Mouse (Mus musculus) mouse embryonic stem cell (cell line): Measurements from ENCODE around the gene Adgrb2.

ENCODE experiments used
- in situ Hi-C, 2 experiments: fragments of 300-500 bp; cut with MboI; formaldehyde crosslinking; loops; 1 replicate in 1 of 2; 3 replicates in 1 of 2; pipeline ENCODE4 v1.14.3; 2019 to 2020; ENCODE audit warnings: low sequenced_read_pairs in 2 of 2, low pct_unique_long_range_greater_than_20kb in 1 of 2, mixed read lengths in 1 of 2; ENCODE audit not compliant: unreplicated experiment in 1 of 2

Adgrb2 gene

DNA sequence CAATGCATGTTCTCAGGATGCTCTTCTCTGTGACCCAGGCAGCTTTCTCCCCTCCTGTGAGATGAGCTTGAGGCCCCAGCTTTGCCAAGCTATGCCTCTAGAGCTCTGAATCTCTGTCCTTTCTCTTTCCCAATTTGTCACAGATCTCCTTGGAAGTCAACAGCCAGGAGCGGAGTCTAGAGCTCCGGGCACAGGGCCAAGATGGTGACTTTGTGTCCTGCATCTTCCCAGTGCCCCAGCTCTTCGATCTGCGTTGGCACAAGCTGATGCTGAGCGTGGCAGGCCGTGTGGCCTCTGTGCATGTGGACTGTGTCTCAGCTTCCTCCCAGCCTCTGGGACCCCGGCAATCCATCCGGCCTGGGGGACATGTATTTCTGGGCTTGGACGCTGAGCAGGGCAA, 68.4 kb downstream of the Adgrb2 start:
- in situ Hi-C loops, result no loop called here

DNA sequence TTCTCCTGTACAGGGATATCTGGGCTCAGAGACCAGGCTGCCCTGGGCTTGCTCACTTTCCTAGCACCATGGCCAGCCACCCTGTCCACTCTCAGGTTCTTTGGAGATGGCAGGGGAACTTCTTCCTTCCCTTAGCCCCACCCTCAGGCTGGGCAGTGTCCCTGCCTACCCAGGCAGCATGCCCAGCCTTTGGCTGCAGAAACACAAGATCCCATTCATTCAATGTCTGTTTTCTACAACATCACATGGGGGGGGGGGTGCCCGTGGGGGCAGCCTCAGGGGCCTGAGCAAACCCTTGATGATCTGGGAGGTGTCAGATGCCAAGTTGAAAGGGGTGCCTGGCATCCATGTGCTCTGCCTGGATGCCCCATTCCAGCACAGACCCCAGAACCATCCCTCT, 70.1 kb downstream of the Adgrb2 start:
- in situ Hi-C loops, result no loop called here

DNA sequence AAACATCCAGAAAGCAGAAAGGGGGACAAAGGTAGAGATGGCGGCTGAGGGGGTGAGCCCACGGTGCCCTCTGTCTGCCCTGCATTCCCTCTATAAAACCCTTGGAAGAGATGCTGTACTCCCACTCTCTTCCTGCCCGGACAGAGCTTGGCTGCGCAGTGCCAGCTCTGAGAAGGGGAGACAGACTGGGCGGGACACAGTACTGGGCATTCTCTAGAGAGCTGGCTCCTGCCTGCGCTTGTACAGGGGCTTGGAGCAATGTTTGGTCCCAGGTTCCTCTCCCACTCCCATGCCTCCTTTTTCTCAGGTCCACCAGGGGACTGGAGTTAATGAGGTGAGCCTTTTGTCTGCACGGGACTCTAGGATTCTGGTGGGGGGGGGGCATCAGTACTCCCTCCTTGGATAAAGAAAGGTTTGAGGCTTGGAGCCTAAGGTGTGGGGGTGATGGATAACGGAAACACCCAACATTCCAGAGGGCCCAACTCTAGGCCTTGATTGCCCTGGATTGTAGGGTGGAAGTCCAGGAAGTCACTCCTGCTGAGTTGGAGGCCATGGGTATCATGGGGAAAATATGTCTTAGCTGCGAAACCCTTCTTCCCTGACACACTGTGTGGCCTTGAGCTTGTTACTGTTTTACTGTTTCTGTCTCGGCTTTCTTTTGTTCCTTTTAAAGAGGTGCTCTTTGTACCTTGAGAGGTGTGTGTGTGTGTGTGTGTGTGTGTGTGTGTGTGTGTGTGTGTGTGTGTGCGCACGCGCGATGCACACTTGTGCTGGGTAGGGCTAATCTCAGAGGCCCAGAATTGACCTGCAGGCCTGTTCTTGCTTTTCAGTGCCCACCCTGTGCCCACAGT, 70.7 kb downstream of the Adgrb2 start:
- in situ Hi-C loops, result no loop called here

DNA sequence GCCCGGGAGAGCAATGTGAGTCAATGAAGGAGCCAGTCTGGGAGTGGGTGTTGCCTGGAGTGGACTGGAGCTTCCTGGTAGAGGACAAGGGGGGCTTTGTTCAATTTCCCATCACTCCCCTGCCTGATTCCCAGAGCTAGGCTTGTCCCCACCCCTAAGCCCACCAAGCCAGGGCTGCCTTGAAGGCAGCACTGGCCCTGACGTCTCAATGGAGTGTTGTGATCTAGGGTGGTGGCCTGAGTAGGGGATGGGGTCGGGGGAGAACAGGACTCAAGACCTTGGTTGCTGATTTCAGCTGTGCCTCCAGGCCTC, 71.3 kb downstream of the Adgrb2 start:
- in situ Hi-C loops, result no loop called here

DNA sequence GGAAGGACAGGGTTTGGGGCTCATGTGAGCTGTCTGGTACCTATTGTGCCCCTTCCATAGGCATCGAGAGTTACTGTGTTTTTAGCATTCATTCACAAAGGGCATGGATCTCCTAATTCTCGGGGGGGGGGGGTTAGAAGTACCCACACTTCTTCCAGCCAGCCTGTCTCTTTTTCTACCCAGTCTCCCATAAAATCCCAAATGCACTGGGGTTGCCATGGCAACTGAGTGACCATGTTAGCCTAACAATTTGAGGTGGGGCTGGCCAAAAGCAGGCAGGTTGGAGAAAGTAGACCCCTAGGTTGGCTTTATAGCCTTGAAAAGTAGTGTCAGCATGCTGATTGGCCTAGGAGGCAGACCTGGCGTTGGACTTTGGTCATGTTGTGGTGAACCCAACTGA, 71.8 kb downstream of the Adgrb2 start:
- in situ Hi-C loops, result no loop called here

DNA sequence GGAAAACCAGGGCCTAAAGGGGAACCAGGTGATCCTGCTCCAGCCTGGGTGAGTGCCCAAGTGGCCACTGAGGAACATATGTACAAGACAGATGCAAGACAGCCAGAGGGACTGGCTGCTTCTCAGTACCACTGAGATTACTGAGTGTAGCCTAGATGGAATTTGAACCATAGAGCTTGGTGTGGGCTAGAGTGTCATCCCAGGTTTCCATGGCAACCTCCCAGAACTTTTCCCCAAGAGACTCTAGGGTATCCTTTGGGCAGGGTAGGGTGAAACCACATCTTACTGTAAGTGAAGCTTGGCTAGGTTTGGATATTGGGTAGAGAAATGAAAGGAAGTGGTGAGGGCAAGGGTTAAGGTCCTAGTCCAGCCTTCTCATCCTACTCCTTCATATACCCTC, 76.3 kb downstream of the Adgrb2 start:
- in situ Hi-C loops, result no loop called here

DNA sequence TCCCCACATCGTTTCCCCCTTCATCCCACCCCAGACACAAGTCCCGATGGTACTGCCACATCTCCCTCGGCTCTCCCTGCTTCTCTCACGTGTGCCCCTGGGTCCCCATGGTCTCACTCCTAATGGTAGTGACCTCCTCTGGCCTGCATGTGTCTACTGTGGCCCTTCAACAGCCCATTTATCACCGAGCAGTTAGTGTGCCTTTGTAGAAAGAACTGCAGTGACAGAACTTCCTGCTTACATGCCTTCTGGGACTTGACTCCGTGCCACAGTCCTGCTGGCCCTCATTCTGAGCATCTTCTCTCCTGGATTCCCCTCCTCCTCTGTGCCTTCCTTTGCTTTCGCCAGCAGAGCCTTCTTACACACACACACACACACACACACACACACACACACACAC, 78.5 kb downstream of the Adgrb2 start:
- in situ Hi-C loops, result no loop called here

DNA sequence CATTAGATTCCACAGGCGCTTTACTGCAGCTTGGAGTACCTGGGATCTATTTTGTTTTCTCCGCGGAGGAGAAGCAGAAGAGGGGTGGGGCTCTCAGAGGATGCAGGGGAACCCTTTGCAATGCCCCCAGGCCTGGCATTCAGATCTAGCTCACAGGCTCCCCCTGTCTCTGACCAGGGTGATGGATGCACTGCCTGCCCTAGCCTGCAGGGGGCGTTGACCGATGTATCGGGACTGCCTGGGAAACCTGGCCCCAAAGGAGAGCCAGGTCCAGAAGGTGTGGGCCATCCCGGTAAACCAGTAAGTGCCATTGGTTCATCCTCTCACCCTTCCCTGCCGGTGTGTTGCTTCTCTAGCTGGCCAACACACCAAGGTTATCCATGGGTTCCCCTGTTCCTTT, 82.1 kb downstream of the Adgrb2 start:
- in situ Hi-C loops, result no loop called here

DNA sequence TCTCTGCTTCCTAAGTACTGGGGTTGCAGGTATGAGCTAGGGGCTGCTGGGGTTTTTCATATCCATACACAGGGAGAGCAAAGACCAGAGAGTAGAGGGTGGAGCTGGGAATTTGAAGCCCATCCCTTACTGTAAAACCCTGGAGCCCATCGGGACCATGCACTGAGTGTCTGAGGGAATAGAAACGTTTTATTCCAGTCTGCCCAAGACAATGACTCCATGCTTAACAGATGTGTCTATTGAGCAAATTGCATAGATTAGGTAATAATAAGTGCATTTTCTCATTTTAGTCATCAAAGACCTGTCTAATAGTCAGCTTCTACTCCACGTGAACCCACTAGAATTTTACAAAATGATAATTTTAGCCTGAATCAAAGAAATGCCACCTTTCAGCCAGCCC, 85.9 kb downstream of the Adgrb2 start:
- in situ Hi-C loops, result loop anchor here in 1 of 2 experiments (10.0 kb wide), 1 partner anchor 116 kb away; no protein-coding TSS in a partner anchor

DNA sequence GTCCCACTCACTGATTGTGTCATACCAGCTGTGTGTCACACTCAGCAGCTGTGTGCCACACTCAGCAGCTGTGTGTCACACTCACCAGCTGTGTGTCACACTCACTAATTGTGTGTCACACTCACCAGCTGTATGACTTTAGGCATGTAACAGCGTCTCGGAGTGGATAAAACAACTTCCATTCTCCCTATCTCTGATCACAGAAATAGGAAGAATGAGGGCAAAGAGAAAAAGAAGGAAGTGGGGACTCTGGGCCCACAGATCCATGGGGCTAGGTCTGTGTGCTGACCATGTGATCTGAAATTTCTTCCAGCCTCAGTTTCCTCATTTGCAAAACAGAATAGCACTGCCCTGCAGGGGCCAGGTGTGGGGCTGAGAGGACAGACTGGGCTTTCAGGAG, 87.1 kb downstream of the Adgrb2 start:
- in situ Hi-C loops, result loop anchor here in 1 of 2 experiments (10.0 kb wide), 1 partner anchor 117 kb away; no protein-coding TSS in a partner anchor
